Mouse (Mus musculus) bone marrow, adult 2 months (tissue): ENCODE data around the gene Mgst3.

ENCODE experiments used
- CTCF ChIP-seq: fragments of 200-500 bp; IDR thresholded peaks from 2 replicates; pipeline ENCODE4 v1.5.1; 2011; ENCODE audit warnings: low read length, control low read depth; ENCODE audit not compliant: control insufficient read depth, insufficient read depth
- POLR2A ChIP-seq: fragments of 200-500 bp; IDR thresholded peaks from 2 replicates; pipeline ENCODE4 v1.6.1; 2011; ENCODE audit warnings: low read depth, mild to moderate bottlenecking, control low read depth, low read length, borderline replicate concordance; ENCODE audit not compliant: control insufficient read depth

DNA sequence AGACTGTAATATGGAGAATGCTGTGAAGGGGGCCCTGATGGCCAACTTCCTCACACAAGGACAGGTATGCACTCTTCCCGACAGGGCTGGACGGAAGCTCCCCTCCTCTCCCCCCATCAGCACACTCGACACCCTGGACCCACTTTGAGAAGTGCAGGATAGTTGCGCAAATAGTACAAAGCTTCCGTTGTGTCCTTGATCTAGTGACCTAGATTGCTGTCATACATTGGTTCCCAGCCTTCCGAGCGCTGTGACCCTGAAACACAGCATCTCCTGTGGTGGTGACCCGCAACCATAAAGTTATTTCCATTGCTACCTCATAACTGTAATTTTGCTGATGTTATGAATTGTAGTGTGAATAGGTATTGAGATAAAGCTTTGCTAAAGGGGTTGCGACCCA, 36.3 kb downstream of the Mgst3 start:
- TF ChIP-seq CTCF (no peak), POLR2A (no peak)
